ENCODE assay signal across 8 mouse cellular contexts in the genomic region with DNA sequence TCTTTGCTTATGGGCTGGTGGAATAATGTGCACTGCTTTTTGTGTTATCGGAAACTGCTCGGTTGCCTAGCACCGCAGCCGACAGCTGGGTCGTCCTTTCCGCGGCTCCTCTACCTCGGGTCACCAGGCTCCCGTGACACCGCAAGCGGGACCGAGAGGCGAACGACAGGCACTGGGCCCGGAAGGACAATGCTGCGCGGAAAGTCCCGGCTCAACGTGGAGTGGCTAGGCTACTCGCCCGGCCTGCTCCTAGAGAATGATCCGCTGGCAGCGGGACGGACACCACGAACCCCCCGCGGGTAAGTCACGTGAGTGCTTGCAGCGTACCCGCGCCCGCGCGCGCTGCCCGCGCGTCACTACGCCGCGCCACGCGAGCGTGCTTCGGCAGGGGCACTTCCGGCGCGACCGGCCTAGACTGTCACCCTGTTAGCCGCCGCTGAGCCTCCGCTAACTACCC. TPM values are rescaled to one million over a fixed set of nuclear protein-coding genes. Genes with fewer than 3 reads are reported as not detected.
DNase-seq lines count a peak whose midpoint lies in the region; ATAC-seq and TF ChIP-seq lines count a peak whose summit lies in the region.

No protein-coding gene starts in this region.

- H3K4me2 ChIP-seq in forebrain, postnatal 0 days (ENCODE audit: low read depth), result peak overlapping the region; percentile 50
- peak overlapping the region; percentile 55 for H3K4me2 ChIP-seq in lung, embryonic 15.5 days

- peak; percentile 51 for ATAC-seq in G1E (ENCODE audit: extremely low read depth, insufficient number of reproducible peaks, low FRiP score, poor library complexity, severe bottlenecking)
- ATAC-seq in forebrain, postnatal 0 days, result peak; percentile 99
- peak; percentile 97 for ATAC-seq in lung, embryonic 15.5 days (ENCODE audit: borderline replicate concordance, extremely low read depth, low FRiP score, low TSS enrichment)

- 33% methylated on average over 44 of the region's 52 CpGs for WGBS in forebrain, postnatal 0 days
- WGBS in lung, embryonic 15.5 days, result 18% methylated on average over 51 of the region's 52 CpGs

- peak overlapping the region; percentile 83 for H3K4me3 ChIP-seq in G1E (ENCODE audit: low read depth, low read length)
- peak overlapping the region; percentile 59 for H3K4me3 ChIP-seq in forebrain, postnatal 0 days (ENCODE audit: low read depth, low read length)
- peak overlapping the region; percentile 69 for H3K4me3 ChIP-seq in lung, embryonic 15.5 days

- peaks cover 3% of the 10 kb centered on the region for H3K36me3 ChIP-seq in G1E (replicated peaks)
- no peaks in the 10 kb centered on the region for H3K36me3 ChIP-seq in forebrain, postnatal 0 days (ENCODE audit: insufficient read depth)
- H3K36me3 ChIP-seq in lung, embryonic 15.5 days, result no peaks in the 10 kb centered on the region

- peak overlapping the region; percentile 75 for H3K9ac ChIP-seq in forebrain, postnatal 0 days
- peak overlapping the region; percentile 75 for H3K9ac ChIP-seq in lung, embryonic 15.5 days

- TF ChIP-seq CTCF in G1E (IDR thresholded peaks at IDR 0.05; ENCODE audit: low read depth, low read length), result no peak
- no peak for TF ChIP-seq CTCF in forebrain, postnatal 0 days (IDR thresholded peaks at IDR 0.05; ENCODE audit: low read depth)

- H3K9me3 ChIP-seq in G1E (replicated peaks), result no peaks in the 10 kb centered on the region
- H3K9me3 ChIP-seq in forebrain, postnatal 0 days (ENCODE audit: low read length), result no peaks in the 10 kb centered on the region
- no peaks in the 10 kb centered on the region for H3K9me3 ChIP-seq in lung, embryonic 15.5 days

- no peaks in the 10 kb centered on the region for H3K27me3 ChIP-seq in G1E (ENCODE audit: insufficient read depth, low read length)
- H3K27me3 ChIP-seq in forebrain, postnatal 0 days (ENCODE audit: insufficient read depth, low read length), result no peaks in the 10 kb centered on the region
- no peaks in the 10 kb centered on the region for H3K27me3 ChIP-seq in lung, embryonic 15.5 days

- peak overlapping the region; percentile 83 for H3K27ac ChIP-seq in forebrain, postnatal 0 days (ENCODE audit: low read depth, low read length)
- peak overlapping the region; percentile 82 for H3K27ac ChIP-seq in lung, embryonic 15.5 days

- peaks cover 11% of the 10 kb centered on the region for H3K4me1 ChIP-seq in G1E (ENCODE audit: insufficient read depth, low read depth, low read length)
- H3K4me1 ChIP-seq in forebrain, postnatal 0 days (ENCODE audit: insufficient read depth), result peaks cover 3% of the 10 kb centered on the region; the same call in 1 of the 2 replicates
- no peaks in the 10 kb centered on the region for H3K4me1 ChIP-seq in lung, embryonic 15.5 days

- peak; percentile 57 for DNase-seq in G1E (ENCODE audit: low spot score)
- peak; percentile 88 to 89 for DNase-seq in cerebellum, adult 18-20 months
- peak; percentile 91 for DNase-seq in forebrain, postnatal 0 days
- peak; percentile 85 for DNase-seq in heart, postnatal 4 days
- peak; percentile 76 to 79 for DNase-seq in layer of hippocampus, adult 8-10 months (ENCODE audit: low spot score in 2 of 2)
- DNase-seq in ovary, adult 18-20 months (ENCODE audit: low spot score), result peak; percentile 77
- peak; percentile 86 for DNase-seq in thymus, postnatal 0 days (ENCODE audit: low spot score)

RNA-seq across cellular contexts. Expression of gene Vma21, which starts 0.7 kb away (rescaled TPM):
- total RNA-seq in G1E (2014; fragmentation: Nextera tagmentation) (51.1 and 68.1 TPM in 2 replicates), G1E (2017) (13.7 and 16.7 TPM in 2 replicates)
- 3.9 and 9.8 TPM in 2 replicates for polyA plus RNA-seq in G1E (2012)
- 18.3 and 22.8 TPM in 2 replicates for total RNA-seq in forebrain, postnatal 0 days (2014; rRNA removed)
- polyA plus RNA-seq in forebrain, postnatal 0 days (2015; fragmentation: Nextera tagmentation; extraction: Ambion mirVana), result 57.4 and 70.3 TPM in 2 replicates
- 10 to 100 TPM; 21.5 to 24.7 TPM for total RNA-seq in heart, postnatal 4 days (2021)
- total RNA-seq in layer of hippocampus, adult 8-10 months (2022), result 10 to 100 TPM; 35.1 to 40.5 (median 37.9) TPM
- polyA plus RNA-seq in lung, embryonic 15.5 days (2015; fragmentation: Nextera tagmentation; extraction: Ambion mirVana), result 44.9 and 50.0 TPM in 2 replicates
- 75.7 and 78.7 TPM in 2 replicates for polyA plus RNA-seq in thymus, postnatal 0 days (2015; fragmentation: Nextera tagmentation; extraction: Ambion mirVana)

Comparison
In these comparisons a context has a peak if more than half of its experiments do, and no peak if none do; other contexts are left out.
1. Peak in every context shown above with its lines: DNase-seq, ATAC-seq, H3K4me3 ChIP-seq and H3K27ac ChIP-seq.